Mouse (Mus musculus): ENCODE measurements around the gene Retnlb. TPM values are rescaled to one million over a fixed set of nuclear protein-coding genes. Genes with fewer than 3 reads are reported as not detected.

Retnlb gene
- not detected in 2 replicates for polyA plus RNA-seq (2016; fragmentation: Nextera tagmentation; extraction: Ambion mirVana)

DNA sequence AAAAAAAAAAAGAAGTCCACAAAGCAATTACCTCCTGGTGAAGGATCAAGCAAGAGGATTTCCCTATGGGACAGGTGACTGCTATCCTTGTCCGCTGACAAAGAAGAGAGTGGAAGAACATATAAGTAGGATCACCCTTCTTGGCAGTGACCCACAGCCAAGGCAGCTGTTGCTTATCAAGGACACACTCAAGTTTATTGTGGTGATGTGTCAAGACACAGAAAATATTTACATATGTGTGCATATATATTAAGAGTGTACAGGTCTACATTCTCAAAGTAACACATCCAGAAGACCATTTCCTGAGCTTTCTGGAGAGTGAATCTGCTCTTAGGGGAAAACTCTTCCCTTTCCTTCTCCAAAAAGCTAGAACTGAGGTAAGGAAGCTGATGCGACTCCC is at the start of gene Retnlb:
TSS of gene Retnlb (plus strand) at position 162 of the 400 bp plus-strand sequence.
- Histone ChIP-seq H3K36me3 (replicated peaks) (no peaks in the 10 kb centered on the region), H3K4me3 (no peak within 1 kb of the TSS), H3K27ac (no peak within 1 kb of the TSS), H3K9me3 (no peaks in the 10 kb centered on the region), H3K4me1 (no peaks in the 10 kb centered on the region), H3K27me3 (ENCODE audit: poor library complexity, severe bottlenecking) (no peaks in the 10 kb centered on the region)
- 96% methylated on average over 2 of the region's 2 CpGs for WGBS
- DNase-seq (ENCODE audit: extremely low spot score, low spot score), result no peak

DNA sequence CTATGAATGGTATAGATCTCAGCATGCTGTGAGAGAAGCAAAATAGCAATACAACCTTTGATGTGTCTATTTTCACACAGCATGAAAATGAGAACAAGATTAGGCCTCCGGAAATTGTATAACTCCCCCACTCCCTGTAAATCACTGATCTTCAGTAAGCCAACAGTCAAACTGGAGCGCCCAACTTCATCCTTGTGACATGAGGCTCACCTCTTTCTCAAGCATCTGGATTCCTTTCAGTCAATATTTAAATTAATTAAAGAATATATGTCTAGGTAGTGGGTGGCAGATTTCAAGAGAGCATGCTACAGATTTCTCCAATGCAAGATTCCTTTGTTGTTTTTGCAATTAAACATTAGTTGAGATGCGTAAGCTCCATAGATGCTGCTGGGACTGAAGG is 47.5 kb upstream of the Retnlb start:
- 95% methylated on average over 3 of the region's 3 CpGs for WGBS
- H3K4me1 ChIP-seq, result no peaks in the 10 kb centered on the region
- H3K27ac ChIP-seq, result no peak overlapping the region
- H3K36me3 ChIP-seq (replicated peaks), result no peaks in the 10 kb centered on the region
- no peaks in the 10 kb centered on the region for H3K27me3 ChIP-seq (ENCODE audit: poor library complexity, severe bottlenecking)
- no peak overlapping the region for H3K4me3 ChIP-seq
- no peaks in the 10 kb centered on the region for H3K9me3 ChIP-seq
- DNase-seq (ENCODE audit: extremely low spot score, low spot score), result no peak

DNA sequence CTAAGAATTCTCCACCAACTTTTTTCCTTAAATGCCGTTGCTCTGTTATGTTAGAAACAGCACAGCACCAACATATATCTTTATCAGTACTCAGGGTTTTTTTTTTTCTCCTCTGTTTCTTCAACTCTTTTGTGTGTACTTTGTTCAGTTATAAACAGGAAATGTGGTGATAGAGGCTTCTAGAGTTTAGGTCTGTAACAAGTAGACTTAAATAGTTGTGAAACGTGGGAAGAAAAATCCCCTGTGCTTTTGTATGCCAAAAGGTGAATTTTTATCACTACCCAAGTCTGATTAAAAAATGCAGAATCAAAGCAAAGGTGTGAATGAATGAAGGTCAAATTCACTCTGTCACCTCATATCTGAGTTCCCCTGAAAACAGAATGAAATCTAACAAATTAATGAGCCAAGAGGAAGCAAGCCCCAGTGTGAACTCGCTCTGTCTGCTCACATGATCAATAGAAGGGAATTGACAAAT is 44.6 kb upstream of the Retnlb start, which contains the start of gene Trat1:
TSS of gene Trat1 (minus strand) at position 51 of the 475 bp plus-strand sequence.
- 92% methylated on average over 3 of the region's 3 CpGs for WGBS
- no peak within 1 kb of the TSS for H3K4me3 ChIP-seq
- H3K27me3 ChIP-seq (ENCODE audit: poor library complexity, severe bottlenecking), result no peaks in the 10 kb centered on the region
- H3K9me3 ChIP-seq, result no peaks in the 10 kb centered on the region
- no peak for DNase-seq (ENCODE audit: extremely low spot score, low spot score)
- no peaks in the 10 kb centered on the region for H3K4me1 ChIP-seq
- H3K36me3 ChIP-seq (replicated peaks), result no peaks in the 10 kb centered on the region
- no peak within 1 kb of the TSS for H3K27ac ChIP-seq

DNA sequence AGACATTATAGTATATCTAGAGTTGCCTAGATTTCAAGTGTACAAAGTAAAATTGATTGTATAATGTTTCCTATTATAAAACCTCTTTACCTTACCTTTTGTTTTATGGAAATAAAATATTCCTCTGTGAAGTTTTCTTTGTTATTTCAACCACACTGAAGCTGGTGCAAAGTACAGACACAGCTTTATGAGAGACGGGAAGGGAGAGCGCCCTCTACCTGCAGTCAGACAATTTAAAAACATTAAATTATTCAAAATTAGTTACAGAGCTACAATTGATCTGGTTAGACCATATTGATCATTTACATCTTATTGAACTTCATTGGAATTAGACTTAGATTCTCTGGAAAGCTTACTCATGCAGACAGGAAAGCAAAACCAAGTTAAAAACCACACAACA is 39.4 kb upstream of the Retnlb start:
- DNase-seq (ENCODE audit: extremely low spot score, low spot score), result no peak
- no peaks in the 10 kb centered on the region for H3K36me3 ChIP-seq (replicated peaks)
- WGBS, result 56% methylated on average over 2 of the region's 2 CpGs
- H3K4me1 ChIP-seq, result no peaks in the 10 kb centered on the region
- H3K27ac ChIP-seq, result no peak overlapping the region
- no peaks in the 10 kb centered on the region for H3K9me3 ChIP-seq
- no peaks in the 10 kb centered on the region for H3K27me3 ChIP-seq (ENCODE audit: poor library complexity, severe bottlenecking)
- no peak overlapping the region for H3K4me3 ChIP-seq

DNA sequence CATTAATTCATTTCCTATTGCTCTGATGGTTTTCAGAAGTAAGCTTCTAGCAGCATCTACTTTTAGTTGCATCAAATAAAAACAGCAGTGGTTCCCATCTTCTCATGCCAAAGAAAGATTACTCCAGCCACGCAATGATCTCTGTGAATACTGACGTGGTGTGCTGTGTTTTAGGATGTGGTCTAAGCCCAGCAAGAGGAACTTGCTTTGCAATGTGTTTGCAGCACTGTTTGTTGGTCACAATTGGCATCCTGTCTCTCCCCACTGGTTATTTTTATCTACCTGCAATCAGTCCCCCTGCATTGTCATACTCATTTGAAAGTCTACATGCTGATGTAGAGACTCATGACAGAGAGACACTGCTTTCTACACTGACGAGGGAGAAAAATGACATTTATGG is 30.4 kb upstream of the Retnlb start:
- no peak overlapping the region for H3K27ac ChIP-seq
- H3K36me3 ChIP-seq (replicated peaks), result no peaks in the 10 kb centered on the region
- no peak overlapping the region for H3K4me3 ChIP-seq
- no peaks in the 10 kb centered on the region for H3K4me1 ChIP-seq
- no peak for DNase-seq (ENCODE audit: extremely low spot score, low spot score)
- 85% methylated on average over 3 of the region's 3 CpGs for WGBS
- H3K27me3 ChIP-seq (ENCODE audit: poor library complexity, severe bottlenecking), result no peaks in the 10 kb centered on the region
- H3K9me3 ChIP-seq, result no peaks in the 10 kb centered on the region

DNA sequence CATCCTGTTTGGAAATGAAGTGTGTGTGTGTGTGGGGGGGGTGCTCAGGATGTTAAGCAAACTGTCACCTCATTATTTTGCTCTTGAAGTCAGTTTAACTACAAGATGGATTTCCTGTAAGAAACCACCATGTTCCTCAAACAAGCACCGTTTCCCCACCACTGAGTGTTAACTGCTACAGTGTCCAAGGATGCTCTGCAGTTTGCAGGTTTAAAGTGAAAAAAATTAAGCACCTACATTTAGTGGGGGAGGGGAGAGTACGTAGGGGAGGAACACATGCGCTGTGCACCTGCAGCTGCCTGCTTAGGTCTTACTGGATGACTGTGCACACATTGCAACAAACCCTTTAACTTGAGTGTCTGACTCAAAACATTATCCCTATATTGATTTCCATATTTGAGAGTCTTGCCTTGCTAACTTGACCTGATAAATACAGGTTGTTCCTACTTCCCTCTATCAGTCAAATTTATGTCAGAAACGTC is 27.9 kb upstream of the Retnlb start:
- no peak overlapping the region for H3K4me3 ChIP-seq
- no peaks in the 10 kb centered on the region for H3K9me3 ChIP-seq
- 85% methylated on average over 4 of the region's 4 CpGs for WGBS
- H3K4me1 ChIP-seq, result no peaks in the 10 kb centered on the region
- no peaks in the 10 kb centered on the region for H3K27me3 ChIP-seq (ENCODE audit: poor library complexity, severe bottlenecking)
- H3K36me3 ChIP-seq (replicated peaks), result no peaks in the 10 kb centered on the region
- DNase-seq (ENCODE audit: extremely low spot score, low spot score), result no peak
- no peak overlapping the region for H3K27ac ChIP-seq

DNA sequence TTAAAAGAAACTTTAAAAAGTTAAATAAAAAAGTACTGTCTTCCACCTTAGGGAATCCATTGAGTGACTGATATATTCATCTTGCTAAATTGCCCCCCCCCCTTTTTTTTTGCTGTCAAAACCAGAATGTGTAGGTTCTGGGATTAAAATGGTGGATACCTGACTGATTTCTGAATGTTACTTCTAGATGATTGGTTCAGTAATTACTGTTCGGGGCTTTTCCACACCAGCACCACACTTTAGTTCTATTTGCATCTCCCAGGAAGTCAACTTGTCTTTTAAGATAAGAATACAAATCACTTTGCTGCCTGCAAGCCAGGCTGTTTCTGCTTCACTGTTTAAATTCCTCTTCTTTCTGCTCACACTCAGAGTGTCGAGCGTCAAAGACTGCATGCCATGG is 18.4 kb upstream of the Retnlb start:
- H3K4me1 ChIP-seq, result no peaks in the 10 kb centered on the region
- H3K36me3 ChIP-seq (replicated peaks), result no peaks in the 10 kb centered on the region
- WGBS, result 85% methylated on average over 3 of the region's 3 CpGs
- H3K4me3 ChIP-seq, result no peak overlapping the region
- H3K27ac ChIP-seq, result no peak overlapping the region
- H3K27me3 ChIP-seq (ENCODE audit: poor library complexity, severe bottlenecking), result no peaks in the 10 kb centered on the region
- no peaks in the 10 kb centered on the region for H3K9me3 ChIP-seq
- no peak for DNase-seq (ENCODE audit: extremely low spot score, low spot score)

DNA sequence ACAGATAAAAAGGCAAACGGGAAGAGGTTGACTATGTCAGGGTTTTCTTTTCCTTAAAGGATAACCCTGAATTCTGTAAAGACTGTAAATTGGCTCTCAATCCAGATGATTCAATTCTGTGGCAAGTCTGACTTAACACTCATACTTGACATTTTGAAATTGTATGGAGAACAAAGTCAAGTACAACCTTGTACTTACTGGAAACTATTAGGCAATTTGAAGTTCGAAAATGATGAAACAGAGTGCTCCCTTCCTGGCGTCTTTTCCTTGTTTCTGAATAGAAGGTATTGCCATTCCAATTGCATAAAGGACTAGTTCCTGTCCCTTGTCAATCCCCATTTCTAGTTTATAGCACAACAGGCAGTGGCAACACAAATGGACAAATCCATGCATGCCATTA is 17.2 kb upstream of the Retnlb start:
- H3K4me1 ChIP-seq, result no peaks in the 10 kb centered on the region
- DNase-seq (ENCODE audit: extremely low spot score, low spot score), result no peak
- H3K27me3 ChIP-seq (ENCODE audit: poor library complexity, severe bottlenecking), result no peaks in the 10 kb centered on the region
- H3K36me3 ChIP-seq (replicated peaks), result no peaks in the 10 kb centered on the region
- H3K4me3 ChIP-seq, result no peak overlapping the region
- H3K9me3 ChIP-seq, result no peaks in the 10 kb centered on the region
- 88% methylated on average over 3 of the region's 3 CpGs for WGBS
- H3K27ac ChIP-seq, result no peak overlapping the region

DNA sequence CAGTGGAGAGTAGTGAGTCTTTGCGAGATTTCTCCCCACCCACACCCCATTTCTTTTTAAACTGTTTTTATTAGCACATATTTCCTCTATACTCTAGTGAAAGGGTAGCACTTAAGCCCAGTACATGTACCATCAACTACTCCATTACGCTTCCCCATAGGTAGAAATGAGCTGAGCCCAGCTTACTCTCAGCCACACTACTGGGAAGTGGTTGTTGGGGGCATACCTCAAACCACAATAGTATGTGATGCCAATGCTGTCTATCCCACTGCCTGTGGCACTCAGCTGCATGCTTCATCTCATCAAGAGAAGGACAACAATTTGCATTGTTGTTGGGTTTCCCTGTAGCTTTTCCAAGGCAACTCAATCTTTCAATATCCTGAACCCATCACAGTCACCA is 15.8 kb upstream of the Retnlb start:
- Histone ChIP-seq H3K36me3 (replicated peaks) (no peaks in the 10 kb centered on the region), H3K4me1 (no peaks in the 10 kb centered on the region), H3K4me3 (no peak overlapping the region), H3K9me3 (no peaks in the 10 kb centered on the region), H3K27me3 (ENCODE audit: poor library complexity, severe bottlenecking) (no peaks in the 10 kb centered on the region), H3K27ac (no peak overlapping the region)
- DNase-seq (ENCODE audit: extremely low spot score, low spot score), result no peak
- 84% methylated on average over 2 of the region's 2 CpGs for WGBS

DNA sequence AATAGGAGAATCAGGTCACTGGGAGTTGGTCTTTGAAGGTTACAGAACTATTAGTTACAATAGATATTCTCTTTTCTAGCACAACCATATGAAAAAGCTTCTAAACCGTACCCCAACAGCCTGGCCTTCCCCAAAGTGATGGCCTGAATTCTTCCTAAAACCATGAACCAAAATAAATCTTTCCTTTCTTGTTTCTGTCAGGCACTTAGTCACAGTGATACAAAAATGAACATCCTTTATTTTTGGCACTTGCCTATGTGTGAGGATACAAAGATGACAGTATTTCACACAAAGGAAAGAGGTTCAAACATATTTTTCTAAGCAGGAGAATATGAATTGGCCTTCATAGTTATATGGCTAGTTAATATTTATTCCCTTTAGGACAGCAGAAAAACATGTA is 11.2 kb upstream of the Retnlb start:
- H3K4me1 ChIP-seq, result no peaks in the 10 kb centered on the region
- no peak overlapping the region for H3K4me3 ChIP-seq
- H3K9me3 ChIP-seq, result no peaks in the 10 kb centered on the region
- H3K27me3 ChIP-seq (ENCODE audit: poor library complexity, severe bottlenecking), result no peaks in the 10 kb centered on the region
- WGBS, result 80% methylated on average over 1 of the region's 1 CpGs
- H3K36me3 ChIP-seq (replicated peaks), result no peaks in the 10 kb centered on the region
- H3K27ac ChIP-seq, result no peak overlapping the region
- DNase-seq (ENCODE audit: extremely low spot score, low spot score), result no peak

DNA sequence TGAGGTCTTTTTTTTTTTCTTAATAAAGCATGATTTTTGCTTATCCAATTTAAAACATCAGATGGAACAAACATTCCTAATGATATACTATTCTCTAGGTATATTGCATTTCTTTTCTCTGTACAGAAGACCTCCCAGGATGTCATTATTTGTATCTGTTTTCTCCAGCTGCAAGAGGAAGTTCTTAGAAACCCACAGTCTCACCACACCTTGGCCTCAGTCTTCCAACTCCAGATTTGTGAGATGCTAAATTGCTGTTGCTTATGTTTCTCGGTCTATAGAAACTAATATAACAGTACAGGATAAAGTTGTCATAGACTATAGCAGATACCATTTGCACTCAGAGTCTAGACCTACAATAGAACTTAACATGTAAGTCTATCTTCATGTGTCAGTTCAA is 10.1 kb upstream of the Retnlb start:
- H3K36me3 ChIP-seq (replicated peaks), result no peaks in the 10 kb centered on the region
- H3K4me1 ChIP-seq, result no peaks in the 10 kb centered on the region
- H3K9me3 ChIP-seq, result no peaks in the 10 kb centered on the region
- H3K27me3 ChIP-seq (ENCODE audit: poor library complexity, severe bottlenecking), result no peaks in the 10 kb centered on the region
- 95% methylated on average over 1 of the region's 1 CpGs for WGBS
- no peak for DNase-seq (ENCODE audit: extremely low spot score, low spot score)
- H3K27ac ChIP-seq, result no peak overlapping the region
- no peak overlapping the region for H3K4me3 ChIP-seq

DNA sequence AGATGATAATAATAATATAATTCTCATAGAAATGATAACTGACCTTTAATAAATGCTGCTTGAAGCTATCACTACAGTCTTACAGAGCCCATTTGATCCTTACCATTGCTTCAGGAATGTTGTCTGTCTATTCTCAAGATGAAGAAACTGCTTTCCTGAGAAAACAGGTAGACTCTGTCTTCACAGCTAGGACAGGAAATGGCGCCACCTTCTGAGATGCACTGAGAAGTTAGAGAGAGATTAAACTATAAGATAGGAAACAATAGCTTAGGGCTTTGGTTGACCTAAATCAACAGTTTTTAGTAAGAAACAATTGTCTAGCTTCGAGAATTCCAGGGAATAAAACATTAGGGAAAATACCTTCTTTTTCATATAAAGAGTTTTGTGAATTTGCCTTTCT is 7.3 kb upstream of the Retnlb start:
- Histone ChIP-seq H3K27me3 (ENCODE audit: poor library complexity, severe bottlenecking) (no peaks in the 10 kb centered on the region), H3K4me1 (no peaks in the 10 kb centered on the region), H3K27ac (no peak overlapping the region), H3K9me3 (no peaks in the 10 kb centered on the region), H3K36me3 (replicated peaks) (no peaks in the 10 kb centered on the region), H3K4me3 (no peak overlapping the region)
- no peak for DNase-seq (ENCODE audit: extremely low spot score, low spot score)
- 66% methylated on average over 2 of the region's 2 CpGs for WGBS

DNA sequence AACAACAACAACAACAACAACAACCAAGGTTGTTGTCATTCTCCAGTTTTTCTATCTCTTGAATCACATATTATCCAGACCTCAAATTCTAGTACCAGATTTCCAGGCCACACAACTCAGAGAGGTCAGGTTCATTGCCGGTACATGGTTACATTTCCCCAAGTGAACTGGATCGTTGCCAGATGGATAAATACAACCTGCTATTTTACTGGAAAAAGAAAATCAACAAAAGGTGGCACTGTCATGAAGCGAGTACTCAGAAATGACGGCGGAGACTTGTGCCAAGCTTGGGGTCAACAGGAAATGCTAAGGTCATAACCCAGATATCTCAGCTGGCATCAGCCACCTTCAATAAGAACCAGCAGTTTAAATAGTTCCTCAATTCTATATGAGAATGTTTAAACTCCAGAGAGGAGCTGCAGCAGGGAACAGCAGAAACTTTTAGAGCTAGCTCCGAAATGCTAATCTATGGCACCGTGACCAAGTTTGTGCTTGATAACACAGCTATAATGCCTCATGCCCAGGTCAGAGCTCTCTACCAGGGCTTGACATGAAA is 4.7 kb upstream of the Retnlb start:
- WGBS, result 85% methylated on average over 7 of the region's 7 CpGs
- Histone ChIP-seq H3K4me1 (no peaks in the 10 kb centered on the region), H3K27me3 (ENCODE audit: poor library complexity, severe bottlenecking) (no peaks in the 10 kb centered on the region), H3K9me3 (no peaks in the 10 kb centered on the region), H3K36me3 (replicated peaks) (no peaks in the 10 kb centered on the region), H3K27ac (no peak overlapping the region), H3K4me3 (no peak overlapping the region)
- no peak for DNase-seq (ENCODE audit: extremely low spot score, low spot score)

DNA sequence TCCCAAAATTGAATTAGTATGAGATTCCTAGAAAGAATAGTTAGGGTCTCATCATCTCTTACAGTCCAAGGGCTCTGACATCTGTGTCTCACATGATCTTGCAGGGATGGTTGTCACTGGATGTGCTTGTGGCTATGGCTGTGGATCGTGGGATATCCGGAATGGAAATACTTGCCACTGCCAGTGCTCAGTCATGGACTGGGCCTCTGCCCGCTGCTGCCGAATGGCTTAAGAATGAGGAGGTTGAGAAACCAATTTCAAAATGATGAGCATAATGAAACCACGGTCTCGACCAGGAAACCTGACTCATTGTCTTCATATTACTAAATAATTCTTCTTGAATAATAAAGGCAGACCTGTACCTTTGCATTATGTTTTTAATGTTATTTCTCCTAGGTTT is 1.9 kb downstream of the Retnlb start:
- Histone ChIP-seq H3K4me3 (no peak overlapping the region), H3K27ac (no peak overlapping the region), H3K9me3 (no peaks in the 10 kb centered on the region), H3K4me1 (no peaks in the 10 kb centered on the region), H3K27me3 (ENCODE audit: poor library complexity, severe bottlenecking) (no peaks in the 10 kb centered on the region), H3K36me3 (replicated peaks) (no peaks in the 10 kb centered on the region)
- DNase-seq (ENCODE audit: extremely low spot score, low spot score), result no peak
- 92% methylated on average over 6 of the region's 6 CpGs for WGBS
